Mouse (Mus musculus) embryonic facial prominence, embryonic 13.5 days (tissue): ENCODE results near the gene Inca1. TPM values are rescaled to one million over a fixed set of nuclear protein-coding genes. Genes with fewer than 3 reads are reported as not detected.

Source experiments
- ATAC-seq: fragments of 200-750 bp; cut with Nextera tagmentation; 2 replicates; pipeline ENCODE4 v1.8.0; 2017; ENCODE audit warnings: low read depth; ENCODE audit not compliant: insufficient number of reproducible peaks, insufficient read depth, low FRiP score, low TSS enrichment
- H3K27ac ChIP-seq: fragments of 300-500 bp; sonication (generic); 2 replicates; pipeline ENCODE4 v1.5.1; 2015; ENCODE audit warnings: moderate library complexity, mild to moderate bottlenecking, inconsistent platforms
- H3K27me3 ChIP-seq: fragments of 300-500 bp; sonication (generic); 2 replicates; pipeline ENCODE4 v1.6.1; 2015; ENCODE audit warnings: mild to moderate bottlenecking, inconsistent platforms
- H3K36me3 ChIP-seq: fragments of 300-500 bp; sonication (generic); 2 replicates; pipeline ENCODE4 v1.6.1; 2015; ENCODE audit warnings: mild to moderate bottlenecking, inconsistent platforms
- H3K4me1 ChIP-seq: fragments of 300-500 bp; sonication (generic); 2 replicates; pipeline ENCODE4 v1.6.1; 2015; ENCODE audit warnings: inconsistent platforms
- H3K4me2 ChIP-seq: fragments of 300-500 bp; sonication (generic); 2 replicates; pipeline ENCODE4 v1.6.1; 2015; ENCODE audit warnings: moderate library complexity, mild to moderate bottlenecking, inconsistent platforms
- H3K4me3 ChIP-seq: fragments of 300-500 bp; sonication (generic); 2 replicates; pipeline ENCODE4 v1.5.1; 2015; ENCODE audit warnings: mild to moderate bottlenecking, inconsistent platforms
- H3K9ac ChIP-seq: fragments of 300-500 bp; sonication (generic); 2 replicates; pipeline ENCODE4 v1.6.1; 2015; ENCODE audit warnings: mild to moderate bottlenecking, inconsistent platforms
- H3K9me3 ChIP-seq: fragments of 300-500 bp; sonication (generic); 2 replicates; pipeline ENCODE4 v1.6.1; 2016; ENCODE audit warnings: inconsistent platforms
- WGBS: fragments of 180-500 bp; shearing (Covaris S2); methylation state at CpG from one replicate; pipeline ENCODE4 v1.1.7; 2015; ENCODE audit warnings: mixed read lengths; 5-methylcytosine and 5-hydroxymethylcytosine counted together
- microRNA-seq: library from miRNA; unstranded; fragments of <30 nt; microRNA quantifications from one replicate; pipeline ENCODE4, GENCODE M21; 2016
- polyA plus RNA-seq: library from polyadenylated mRNA; unstranded; fragments of >200 nt; fragmentation: Nextera tagmentation; extraction: Ambion mirVana; gene quantifications from 2 replicates; pipeline ENCODE4 v1.2.1, GENCODE M21; 2015

Gene Inca1
- polyA plus RNA-seq, 1 experiment from 2014 or later = 1.1 TPM

DNA sequence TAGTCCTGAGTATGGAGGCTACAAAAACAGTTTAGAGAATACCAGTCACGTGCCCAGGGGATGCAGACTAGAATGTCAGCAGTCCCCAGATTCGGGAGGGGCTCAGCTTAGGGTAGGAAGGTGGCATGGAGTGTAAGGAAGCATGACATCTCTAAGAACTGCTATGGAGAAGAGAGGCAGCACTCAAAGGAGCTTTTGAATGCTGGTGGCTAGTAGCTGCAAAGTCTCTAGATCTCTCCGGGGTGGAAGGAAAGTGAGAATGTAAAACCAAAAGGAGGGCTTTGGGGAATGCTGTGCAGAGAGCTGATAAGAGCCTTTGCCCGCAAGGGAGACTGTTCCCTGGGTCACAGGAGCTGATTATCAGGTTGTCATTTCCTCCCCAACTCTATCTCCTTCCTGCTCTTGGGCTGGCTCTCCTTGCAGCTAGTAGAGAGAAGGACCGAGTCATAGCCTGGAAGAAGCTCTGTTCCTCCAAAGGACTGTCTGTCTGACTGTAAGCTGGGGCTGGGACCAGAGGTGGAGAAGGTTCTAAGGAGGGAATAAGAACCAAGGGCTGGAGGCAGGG lies 61.2 kb downstream of the Inca1 start, which contains the start of gene Gp1ba:
Gp1ba (plus strand) TSS at position 409 of the 565 bp plus-strand sequence.
- Histone ChIP-seq H3K27ac (no peak within 1 kb of the TSS), H3K9me3 (no peaks in the 10 kb centered on the region), H3K4me3 (no peak within 1 kb of the TSS), H3K4me1 (no peaks in the 10 kb centered on the region), H3K36me3 (peaks cover 9% of the 10 kb centered on the region; the same call in 1 of the 2 replicates), H3K9ac (no peak within 1 kb of the TSS), H3K4me2 (no peak within 1 kb of the TSS), H3K27me3 (no peaks in the 10 kb centered on the region)
- ATAC-seq = no peak
- WGBS = 52% methylated on average over 5 of the region's 5 CpGs

Small RNA genes lying within 50 kb of the gene (microRNA-seq; reads per million reads assigned to microRNA genes)
- gene Mir6925 = not detected

Other genes with a start within 250 kb of the Inca1 start
- 40.8 and 44.7 TPM in 2 replicates for gene Med11, start 248.2 kb downstream of the Inca1 start, polyA plus RNA-seq
- gene Zmynd15, start 240.7 kb downstream of the Inca1 start, polyA plus RNA-seq = 0.59 and 0.78 TPM in 2 replicates
- 2.4 and 2.6 TPM in 2 replicates for gene Cxcl16, start 240.2 kb downstream of the Inca1 start, polyA plus RNA-seq
- 0.69 TPM in 1 of 2 replicates, not detected in the other for gene Tm4sf5, start 194.9 kb downstream of the Inca1 start, polyA plus RNA-seq
- 0.56 TPM in 1 of 2 replicates, not detected in the other for gene Vmo1, start 185.5 kb downstream of the Inca1 start, polyA plus RNA-seq
- 0.45 TPM in 1 of 2 replicates, not detected in the other for gene Gltpd2, start 181.0 kb downstream of the Inca1 start, polyA plus RNA-seq
- gene Psmb6, start 174.8 kb downstream of the Inca1 start, polyA plus RNA-seq = 837 and 839 TPM in 2 replicates
- not detected in 2 replicates for gene Gm40193, start 167.2 kb downstream of the Inca1 start, polyA plus RNA-seq
- 5.3 and 6.5 TPM in 2 replicates for gene Pld2, start 160.1 kb downstream of the Inca1 start, polyA plus RNA-seq
- 14.6 and 16.5 TPM in 2 replicates for gene Mink1, start 137.3 kb downstream of the Inca1 start, polyA plus RNA-seq
- gene 4930544D05Rik, start 84.3 kb downstream of the Inca1 start, polyA plus RNA-seq = not detected in 2 replicates
- not detected in 2 replicates for gene Chrne, start 80.9 kb downstream of the Inca1 start, polyA plus RNA-seq
- gene Gp1ba, start 61.0 kb downstream of the Inca1 start, polyA plus RNA-seq = 0.10 and 0.37 TPM in 2 replicates
- gene Rnf167, start 52.9 kb downstream of the Inca1 start, polyA plus RNA-seq = 131 and 135 TPM in 2 replicates
- 167 and 170 TPM in 2 replicates for gene Slc25a11, start 52.7 kb downstream of the Inca1 start, polyA plus RNA-seq
- 1,478 and 1,672 TPM in 2 replicates for gene Pfn1, start 45.5 kb downstream of the Inca1 start, polyA plus RNA-seq
- 18.3 and 19.7 TPM in 2 replicates for gene Eno3, start 43.0 kb downstream of the Inca1 start, polyA plus RNA-seq
- 159 and 163 TPM in 2 replicates for gene Spag7, start 30.7 kb downstream of the Inca1 start, polyA plus RNA-seq
- gene Camta2, start 12.1 kb downstream of the Inca1 start, polyA plus RNA-seq = 13.4 TPM in 2 replicates
- 4.2 and 4.5 TPM in 2 replicates for gene Kif1c, start 393 bp upstream of the Inca1 start, polyA plus RNA-seq
- gene Zfp3, start 64.1 kb upstream of the Inca1 start, polyA plus RNA-seq = 6.0 and 7.6 TPM in 2 replicates
- gene Scimp, start 112.4 kb upstream of the Inca1 start, polyA plus RNA-seq = 0.25 TPM in 1 of 2 replicates, not detected in the other
- gene Rabep1, start 144.6 kb upstream of the Inca1 start, polyA plus RNA-seq = 46.2 and 46.3 TPM in 2 replicates